Mouse (Mus musculus): ENCODE data around the gene Iqcf1.

DNA sequence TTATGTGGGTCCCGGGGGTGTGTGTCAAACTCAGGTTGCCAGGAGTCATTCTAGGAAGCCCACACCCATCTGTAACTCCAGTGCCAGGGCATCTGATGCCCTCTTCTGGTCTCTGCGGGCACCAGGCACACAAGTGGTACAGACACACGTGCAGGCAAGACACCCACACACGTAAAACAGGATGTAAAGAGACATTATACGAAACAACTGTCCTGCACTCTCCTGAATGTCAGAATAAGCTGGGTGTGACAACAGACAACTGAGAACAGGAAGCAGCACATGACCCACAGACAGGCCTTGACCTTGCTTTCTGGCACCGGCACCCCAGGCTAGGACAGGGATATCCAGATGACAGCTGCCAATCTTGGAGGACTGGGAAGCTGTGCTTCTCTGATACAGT, 30.4 kb upstream of the Iqcf1 start:
- no peak for TF ChIP-seq FLI1 (IDR thresholded peaks at IDR 0.05; ENCODE audit: low read length)
- TF ChIP-seq GATA1 (IDR thresholded peaks at IDR 0.05; ENCODE audit: borderline replicate concordance, low read length), result no peak
